Mouse (Mus musculus): ENCODE data around the gene Ints7. TPM values are rescaled to one million over a fixed set of nuclear protein-coding genes. Genes with fewer than 3 reads are reported as not detected.

The Ints7 gene
- total and polyA plus RNA-seq, 2 experiments from 2014 or later = 15.1 to 33.2 TPM

GRCm38 (mm10) chr1:191534896-191535295 is 40.5 kb upstream of the Ints7 start:
- no peak for ATAC-seq (ENCODE audit: insufficient read depth, low read depth)
- H3K27ac ChIP-seq (ENCODE audit: low read depth) = no peak overlapping the region

GRCm38 (mm10) chr1:191540300-191540699 is 35.1 kb upstream of the Ints7 start:
- no peak overlapping the region for H3K9ac ChIP-seq (replicated peaks; ENCODE audit: low read depth, low read length)

More at GRCm38 (mm10) chr1:191534896-191535295, 40.5 kb upstream of the Ints7 start:
- no peak for TF ChIP-seq CTCF (IDR thresholded peaks at IDR 0.05; ENCODE audit: low read depth)
- TF ChIP-seq EP300 (IDR thresholded peaks at IDR 0.05; ENCODE audit: low read depth) = no peak
- Histone ChIP-seq H3K4me2 (ENCODE audit: low read depth, low read length) (no peak overlapping the region), H3K36me3 (replicated peaks; ENCODE audit: control insufficient read depth, insufficient read depth, low read length) (no peaks in the 10 kb centered on the region; the same call in 1 of the 2 replicates), H3K9me3 (replicated peaks; ENCODE audit: control insufficient read depth, low read length) (no peaks in the 10 kb centered on the region), H3K27me3 (ENCODE audit: control insufficient read depth, insufficient read depth, low read length) (no peaks in the 10 kb centered on the region), H3K9ac (replicated peaks; ENCODE audit: low read depth, low read length) (no peak overlapping the region), H3K4me3 (ENCODE audit: low read depth, low read length) (no peak overlapping the region), H3K4me1 (ENCODE audit: control insufficient read depth, insufficient read depth) (0 out of 2 replicates have a peak, but pooled peaks cover under 1% of the 10 kb centered on the region)
- 57% methylated on average over 2 of the region's 2 CpGs for WGBS
- DNase-seq (ENCODE audit: low spot score) = no peak

GRCm38 (mm10) chr1:191541014-191541413 is 34.4 kb upstream of the Ints7 start:
- Histone ChIP-seq H3K4me3 (ENCODE audit: low read depth, low read length) (no peak overlapping the region), H3K27me3 (ENCODE audit: control insufficient read depth, insufficient read depth, low read length) (no peaks in the 10 kb centered on the region), H3K9ac (replicated peaks; ENCODE audit: low read depth, low read length) (no peak overlapping the region), H3K4me1 (ENCODE audit: control insufficient read depth, insufficient read depth) (peaks cover 10% of the 10 kb centered on the region), H3K4me2 (ENCODE audit: low read depth, low read length) (no peak overlapping the region), H3K27ac (ENCODE audit: low read depth) (no peak overlapping the region), H3K36me3 (replicated peaks; ENCODE audit: control insufficient read depth, insufficient read depth, low read length) (peaks cover 13% of the 10 kb centered on the region), H3K9me3 (replicated peaks; ENCODE audit: control insufficient read depth, low read length) (no peaks in the 10 kb centered on the region)
- ATAC-seq (ENCODE audit: insufficient read depth, low read depth) = no peak
- 79% methylated on average over 9 of the region's 9 CpGs for WGBS
- DNase-seq (ENCODE audit: low spot score) = no peak
- TF ChIP-seq CTCF (IDR thresholded peaks at IDR 0.05; ENCODE audit: low read depth) (no peak), EP300 (IDR thresholded peaks at IDR 0.05; ENCODE audit: low read depth) (no peak)

More at GRCm38 (mm10) chr1:191540300-191540699, 35.1 kb upstream of the Ints7 start:
- DNase-seq (ENCODE audit: low spot score) = no peak
- peaks cover 6% of the 10 kb centered on the region; the same call in 1 of the 2 replicates for H3K36me3 ChIP-seq (replicated peaks; ENCODE audit: control insufficient read depth, insufficient read depth, low read length)
- no peak for ATAC-seq (ENCODE audit: insufficient read depth, low read depth)
- no peak for TF ChIP-seq EP300 (IDR thresholded peaks at IDR 0.05; ENCODE audit: low read depth)
- no peak overlapping the region for H3K4me3 ChIP-seq (ENCODE audit: low read depth, low read length)
- H3K4me1 ChIP-seq (ENCODE audit: control insufficient read depth, insufficient read depth) = peaks cover 10% of the 10 kb centered on the region
- H3K9me3 ChIP-seq (replicated peaks; ENCODE audit: control insufficient read depth, low read length) = no peaks in the 10 kb centered on the region
- 61% methylated on average over 2 of the region's 2 CpGs for WGBS
- H3K27ac ChIP-seq (ENCODE audit: low read depth) = no peak overlapping the region
- H3K4me2 ChIP-seq (ENCODE audit: low read depth, low read length) = no peak overlapping the region
- H3K27me3 ChIP-seq (ENCODE audit: control insufficient read depth, insufficient read depth, low read length) = no peaks in the 10 kb centered on the region

- H3K9me3 ChIP-seq (replicated peaks; ENCODE audit: control insufficient read depth, low read length) = no peaks in the 10 kb centered on the region
- no peak for DNase-seq (ENCODE audit: low spot score)
- no peak for ATAC-seq (ENCODE audit: insufficient read depth, low read depth)
- H3K9ac ChIP-seq (replicated peaks; ENCODE audit: low read depth, low read length) = no peak overlapping the region
- no peak overlapping the region for H3K27ac ChIP-seq (ENCODE audit: low read depth)
- H3K4me3 ChIP-seq (ENCODE audit: low read depth, low read length) = no peak overlapping the region
- H3K27me3 ChIP-seq (ENCODE audit: control insufficient read depth, insufficient read depth, low read length) = no peaks in the 10 kb centered on the region
- H3K4me2 ChIP-seq (ENCODE audit: low read depth, low read length) = no peak overlapping the region
- H3K36me3 ChIP-seq (replicated peaks; ENCODE audit: control insufficient read depth, insufficient read depth, low read length) = peaks cover 16% of the 10 kb centered on the region
- H3K4me1 ChIP-seq (ENCODE audit: control insufficient read depth, insufficient read depth) = peaks cover 10% of the 10 kb centered on the region
- TF ChIP-seq EP300 (IDR thresholded peaks at IDR 0.05; ENCODE audit: low read depth) (no peak), CTCF (IDR thresholded peaks at IDR 0.05; ENCODE audit: low read depth) (no peak)
- 48% methylated on average over 4 of the region's 4 CpGs for WGBS
Observed at GRCm38 (mm10) chr1:191541619-191542018, 33.8 kb upstream of the Ints7 start.

- TF ChIP-seq CTCF (IDR thresholded peaks at IDR 0.05; ENCODE audit: low read depth) (no peak), EP300 (IDR thresholded peaks at IDR 0.05; ENCODE audit: low read depth) (no peak)
- H3K4me2 ChIP-seq (ENCODE audit: low read depth, low read length) = no peak overlapping the region
- H3K36me3 ChIP-seq (replicated peaks; ENCODE audit: control insufficient read depth, insufficient read depth, low read length) = peaks cover 31% of the 10 kb centered on the region
- ATAC-seq (ENCODE audit: insufficient read depth, low read depth) (no peak), DNase-seq (ENCODE audit: low spot score) (no peak)
- no peak overlapping the region for H3K4me3 ChIP-seq (ENCODE audit: low read depth, low read length)
- peak overlapping the region; percentile 30; the same call in 1 of the 2 replicates for H3K27ac ChIP-seq (ENCODE audit: low read depth)
- H3K9me3 ChIP-seq (replicated peaks; ENCODE audit: control insufficient read depth, low read length) = no peaks in the 10 kb centered on the region
- no peaks in the 10 kb centered on the region for H3K27me3 ChIP-seq (ENCODE audit: control insufficient read depth, insufficient read depth, low read length)
- H3K4me1 ChIP-seq (ENCODE audit: control insufficient read depth, insufficient read depth) = peaks cover 10% of the 10 kb centered on the region
- 28% methylated on average over 3 of the region's 3 CpGs for WGBS
- H3K9ac ChIP-seq (replicated peaks; ENCODE audit: low read depth, low read length) = 0 out of 2 replicates have a peak overlapping the region, but pooled peaks have one; percentile 3
Observed at GRCm38 (mm10) chr1:191543747-191544146, 31.7 kb upstream of the Ints7 start.

- Histone ChIP-seq H3K4me1 (ENCODE audit: control insufficient read depth, insufficient read depth) (peaks cover 7% of the 10 kb centered on the region; the same call in 1 of the 2 replicates), H3K27ac (ENCODE audit: low read depth) (peak overlapping the region; percentile 48; the same call in 1 of the 2 replicates), H3K4me2 (ENCODE audit: low read depth, low read length) (no peak overlapping the region), H3K27me3 (ENCODE audit: control insufficient read depth, insufficient read depth, low read length) (no peaks in the 10 kb centered on the region), H3K4me3 (ENCODE audit: low read depth, low read length) (no peak overlapping the region), H3K9me3 (replicated peaks; ENCODE audit: control insufficient read depth, low read length) (no peaks in the 10 kb centered on the region), H3K9ac (replicated peaks; ENCODE audit: low read depth, low read length) (no peak overlapping the region), H3K36me3 (replicated peaks; ENCODE audit: control insufficient read depth, insufficient read depth, low read length) (peaks cover 24% of the 10 kb centered on the region; the same call in 1 of the 2 replicates)
- DNase-seq (ENCODE audit: low spot score) (peak; percentile 75), ATAC-seq (ENCODE audit: insufficient read depth, low read depth) (0 out of 2 replicates have a peak, but pooled peaks have one; percentile 33)
- no peak for TF ChIP-seq CTCF (IDR thresholded peaks at IDR 0.05; ENCODE audit: low read depth)
- no peak for TF ChIP-seq EP300 (IDR thresholded peaks at IDR 0.05; ENCODE audit: low read depth)
- 23% methylated on average over 4 of the region's 4 CpGs for WGBS
Observed at GRCm38 (mm10) chr1:191550786-191551185, 24.6 kb upstream of the Ints7 start.
